Mouse (Mus musculus): ENCODE data around the gene Agpat2. TPM values are rescaled to one million over a fixed set of nuclear protein-coding genes. Genes with fewer than 3 reads are reported as not detected.

Agpat2 gene
- polyA plus RNA-seq, 1 experiment from 2014 or later: 20.6 TPM

GRCm38 (mm10) chr2:26605331-26605730, 1.1 kb upstream of the Agpat2 start:
- no peak overlapping the region for H3K4me3 ChIP-seq (ENCODE audit: low read depth, low read length)
- H3K27me3 ChIP-seq (ENCODE audit: control insufficient read depth, insufficient read depth, low read length): no peaks in the 10 kb centered on the region; the same call in 1 of the 2 replicates
- WGBS (ENCODE audit: insufficient replicate concordance): 80% methylated on average over 8 of the region's 8 CpGs
- no peaks in the 10 kb centered on the region for H3K9me3 ChIP-seq (replicated peaks; ENCODE audit: control insufficient read depth, low read length)
- no peak overlapping the region for H3K4me2 ChIP-seq
- no peak for ATAC-seq (replicated peaks; ENCODE audit: insufficient number of reproducible peaks, low FRiP score, low TSS enrichment)
- no peak overlapping the region for H3K9ac ChIP-seq (ENCODE audit: low read depth, low read length)
- H3K4me1 ChIP-seq (ENCODE audit: control insufficient read depth, insufficient read depth, low read length): peaks cover 22% of the 10 kb centered on the region
- H3K36me3 ChIP-seq (ENCODE audit: control insufficient read depth, insufficient read depth, low read length): no peaks in the 10 kb centered on the region
- H3K27ac ChIP-seq (ENCODE audit: low read depth, low read length): no peak overlapping the region

GRCm38 (mm10) chr2:26603159-26603558, 1.1 kb downstream of the Agpat2 start:
- H3K27ac ChIP-seq (ENCODE audit: low read depth, low read length): no peak overlapping the region
- WGBS (ENCODE audit: insufficient replicate concordance): 9% methylated on average over 6 of the region's 6 CpGs
- no peaks in the 10 kb centered on the region for H3K9me3 ChIP-seq (replicated peaks; ENCODE audit: control insufficient read depth, low read length)

GRCm38 (mm10) chr2:26602631-26603030, 1.6 kb downstream of the Agpat2 start:
- Histone ChIP-seq H3K4me2 (peak overlapping the region; percentile 90), H3K36me3 (ENCODE audit: control insufficient read depth, insufficient read depth, low read length) (no peaks in the 10 kb centered on the region), H3K9me3 (replicated peaks; ENCODE audit: control insufficient read depth, low read length) (no peaks in the 10 kb centered on the region), H3K27me3 (ENCODE audit: control insufficient read depth, insufficient read depth, low read length) (no peaks in the 10 kb centered on the region; the same call in 1 of the 2 replicates), H3K27ac (ENCODE audit: low read depth, low read length) (no peak overlapping the region), H3K9ac (ENCODE audit: low read depth, low read length) (0 out of 2 replicates have a peak overlapping the region, but pooled peaks have one; percentile 80), H3K4me1 (ENCODE audit: control insufficient read depth, insufficient read depth, low read length) (peaks cover 22% of the 10 kb centered on the region), H3K4me3 (ENCODE audit: low read depth, low read length) (peak overlapping the region; percentile 68; the same call in 1 of the 2 replicates)
- WGBS (ENCODE audit: insufficient replicate concordance): 79% methylated on average over 5 of the region's 5 CpGs
- ATAC-seq (replicated peaks; ENCODE audit: insufficient number of reproducible peaks, low FRiP score, low TSS enrichment): no peak

More at GRCm38 (mm10) chr2:26603159-26603558, 1.1 kb downstream of the Agpat2 start:
- Histone ChIP-seq H3K4me2 (peak overlapping the region; percentile 90), H3K27me3 (ENCODE audit: control insufficient read depth, insufficient read depth, low read length) (no peaks in the 10 kb centered on the region; the same call in 1 of the 2 replicates), H3K36me3 (ENCODE audit: control insufficient read depth, insufficient read depth, low read length) (no peaks in the 10 kb centered on the region), H3K4me1 (ENCODE audit: control insufficient read depth, insufficient read depth, low read length) (peaks cover 22% of the 10 kb centered on the region), H3K9ac (ENCODE audit: low read depth, low read length) (peak overlapping the region; percentile 80), H3K4me3 (ENCODE audit: low read depth, low read length) (peak overlapping the region; percentile 68)
- no peak for ATAC-seq (replicated peaks; ENCODE audit: insufficient number of reproducible peaks, low FRiP score, low TSS enrichment)

GRCm38 (mm10) chr2:26601595-26601994, 2.6 kb downstream of the Agpat2 start:
- H3K4me3 ChIP-seq (ENCODE audit: low read depth, low read length): no peak overlapping the region
- peaks cover 12% of the 10 kb centered on the region for H3K4me1 ChIP-seq (ENCODE audit: control insufficient read depth, insufficient read depth, low read length)
- H3K9ac ChIP-seq (ENCODE audit: low read depth, low read length): no peak overlapping the region
- 88% methylated on average over 1 of the region's 1 CpGs for WGBS (ENCODE audit: insufficient replicate concordance)
- no peak for ATAC-seq (replicated peaks; ENCODE audit: insufficient number of reproducible peaks, low FRiP score, low TSS enrichment)
- no peak overlapping the region for H3K4me2 ChIP-seq
- H3K27me3 ChIP-seq (ENCODE audit: control insufficient read depth, insufficient read depth, low read length): no peaks in the 10 kb centered on the region
- H3K36me3 ChIP-seq (ENCODE audit: control insufficient read depth, insufficient read depth, low read length): no peaks in the 10 kb centered on the region
- no peaks in the 10 kb centered on the region for H3K9me3 ChIP-seq (replicated peaks; ENCODE audit: control insufficient read depth, low read length)
- H3K27ac ChIP-seq (ENCODE audit: low read depth, low read length): no peak overlapping the region

- Histone ChIP-seq H3K36me3 (ENCODE audit: control insufficient read depth, insufficient read depth, low read length) (0 out of 2 replicates have a peak, but pooled peaks cover 3% of the 10 kb centered on the region), H3K27me3 (ENCODE audit: control insufficient read depth, insufficient read depth, low read length) (no peaks in the 10 kb centered on the region), H3K9me3 (replicated peaks; ENCODE audit: control insufficient read depth, low read length) (no peaks in the 10 kb centered on the region), H3K27ac (ENCODE audit: low read depth, low read length) (no peak overlapping the region), H3K4me3 (ENCODE audit: low read depth, low read length) (no peak overlapping the region), H3K4me1 (ENCODE audit: control insufficient read depth, insufficient read depth, low read length) (peaks cover 5% of the 10 kb centered on the region; the same call in 1 of the 2 replicates), H3K4me2 (no peak overlapping the region), H3K9ac (ENCODE audit: low read depth, low read length) (no peak overlapping the region)
- ATAC-seq (replicated peaks; ENCODE audit: insufficient number of reproducible peaks, low FRiP score, low TSS enrichment): no peak
- WGBS (ENCODE audit: insufficient replicate concordance): 79% methylated on average over 2 of the region's 2 CpGs
Observed at GRCm38 (mm10) chr2:26600664-26601063, 3.6 kb downstream of the Agpat2 start.

GRCm38 (mm10) chr2:26599965-26600364, 4.3 kb downstream of the Agpat2 start:
- no peak overlapping the region for H3K4me3 ChIP-seq (ENCODE audit: low read depth, low read length)
- 89% methylated on average over 4 of the region's 4 CpGs for WGBS (ENCODE audit: insufficient replicate concordance)
- ATAC-seq (replicated peaks; ENCODE audit: insufficient number of reproducible peaks, low FRiP score, low TSS enrichment): no peak
- 0 out of 2 replicates have a peak, but pooled peaks cover 3% of the 10 kb centered on the region for H3K36me3 ChIP-seq (ENCODE audit: control insufficient read depth, insufficient read depth, low read length)
- no peak overlapping the region for H3K27ac ChIP-seq (ENCODE audit: low read depth, low read length)
- peaks cover 5% of the 10 kb centered on the region; the same call in 1 of the 2 replicates for H3K4me1 ChIP-seq (ENCODE audit: control insufficient read depth, insufficient read depth, low read length)
- H3K9me3 ChIP-seq (replicated peaks; ENCODE audit: control insufficient read depth, low read length): no peaks in the 10 kb centered on the region
- no peak overlapping the region for H3K4me2 ChIP-seq
- H3K27me3 ChIP-seq (ENCODE audit: control insufficient read depth, insufficient read depth, low read length): no peaks in the 10 kb centered on the region
- no peak overlapping the region for H3K9ac ChIP-seq (ENCODE audit: low read depth, low read length)

GRCm38 (mm10) chr2:26598462-26598861, 5.8 kb downstream of the Agpat2 start:
- peaks cover 5% of the 10 kb centered on the region; the same call in 1 of the 2 replicates for H3K4me1 ChIP-seq (ENCODE audit: control insufficient read depth, insufficient read depth, low read length)
- ATAC-seq (replicated peaks; ENCODE audit: insufficient number of reproducible peaks, low FRiP score, low TSS enrichment): no peak
- H3K27me3 ChIP-seq (ENCODE audit: control insufficient read depth, insufficient read depth, low read length): no peaks in the 10 kb centered on the region
- H3K4me2 ChIP-seq: no peak overlapping the region
- H3K27ac ChIP-seq (ENCODE audit: low read depth, low read length): no peak overlapping the region
- 0 out of 2 replicates have a peak, but pooled peaks cover 5% of the 10 kb centered on the region for H3K36me3 ChIP-seq (ENCODE audit: control insufficient read depth, insufficient read depth, low read length)
- 67% methylated on average over 3 of the region's 3 CpGs for WGBS (ENCODE audit: insufficient replicate concordance)
- H3K9ac ChIP-seq (ENCODE audit: low read depth, low read length): no peak overlapping the region
- no peak overlapping the region for H3K4me3 ChIP-seq (ENCODE audit: low read depth, low read length)
- H3K9me3 ChIP-seq (replicated peaks; ENCODE audit: control insufficient read depth, low read length): no peaks in the 10 kb centered on the region

- Histone ChIP-seq H3K4me1 (ENCODE audit: control insufficient read depth, insufficient read depth, low read length) (peaks cover under 1% of the 10 kb centered on the region; the same call in 1 of the 2 replicates), H3K36me3 (ENCODE audit: control insufficient read depth, insufficient read depth, low read length) (peaks cover 7% of the 10 kb centered on the region; the same call in 1 of the 2 replicates), H3K4me3 (ENCODE audit: low read depth, low read length) (no peak overlapping the region), H3K4me2 (no peak overlapping the region), H3K9me3 (replicated peaks; ENCODE audit: control insufficient read depth, low read length) (no peaks in the 10 kb centered on the region), H3K27me3 (ENCODE audit: control insufficient read depth, insufficient read depth, low read length) (no peaks in the 10 kb centered on the region), H3K9ac (ENCODE audit: low read depth, low read length) (no peak overlapping the region), H3K27ac (ENCODE audit: low read depth, low read length) (no peak overlapping the region)
- 84% methylated on average over 2 of the region's 2 CpGs for WGBS (ENCODE audit: insufficient replicate concordance)
- no peak for ATAC-seq (replicated peaks; ENCODE audit: insufficient number of reproducible peaks, low FRiP score, low TSS enrichment)
Observed at GRCm38 (mm10) chr2:26597810-26598209, 6.4 kb downstream of the Agpat2 start.

GRCm38 (mm10) chr2:26596898-26597297, 7.3 kb downstream of the Agpat2 start:
- no peak overlapping the region for H3K4me2 ChIP-seq
- H3K36me3 ChIP-seq (ENCODE audit: control insufficient read depth, insufficient read depth, low read length): peaks cover 7% of the 10 kb centered on the region; the same call in 1 of the 2 replicates
- no peak for ATAC-seq (replicated peaks; ENCODE audit: insufficient number of reproducible peaks, low FRiP score, low TSS enrichment)
- H3K4me1 ChIP-seq (ENCODE audit: control insufficient read depth, insufficient read depth, low read length): no peaks in the 10 kb centered on the region
- 80% methylated on average over 3 of the region's 3 CpGs for WGBS (ENCODE audit: insufficient replicate concordance)
- no peaks in the 10 kb centered on the region for H3K9me3 ChIP-seq (replicated peaks; ENCODE audit: control insufficient read depth, low read length)
- H3K9ac ChIP-seq (ENCODE audit: low read depth, low read length): no peak overlapping the region
- no peak overlapping the region for H3K27ac ChIP-seq (ENCODE audit: low read depth, low read length)
- H3K27me3 ChIP-seq (ENCODE audit: control insufficient read depth, insufficient read depth, low read length): no peaks in the 10 kb centered on the region
- no peak overlapping the region for H3K4me3 ChIP-seq (ENCODE audit: low read depth, low read length)
